Mouse (Mus musculus) gastrocnemius, adult 2 months (tissue): ENCODE results near the gene Pld3. TPM values are rescaled to one million over a fixed set of nuclear protein-coding genes. Genes with fewer than 3 reads are reported as not detected.

Source experiments
- DNase-seq: peaks from one replicate; pipeline ENCODE4 v3.0.0; 2022
- H3K27ac ChIP-seq: fragments of 200-600 bp; 2 replicates; pipeline ENCODE4 v1.8.1; 2022; ENCODE audit warnings: mild to moderate bottlenecking
- H3K4me3 ChIP-seq: fragments of 200-600 bp; 2 replicates; pipeline ENCODE4 v1.8.1; 2022; ENCODE audit warnings: mild to moderate bottlenecking, moderate library complexity
- CTCF ChIP-seq: fragments of 200-600 bp; IDR thresholded peaks from 2 replicates; pipeline ENCODE4 v1.8.1; 2022; ENCODE audit warnings: antibody characterized with exemption, mild to moderate bottlenecking, moderate library complexity
- intact Hi-C: fragments of 180-260 bp; cut with DNase I; formaldehyde crosslinking; loops from one replicate; pipeline ENCODE4 v1.15.1; 2025
- total RNA-seq, 2 experiments: library from RNA; stranded (reverse); gene quantifications; 2 replicates each; pipeline ENCODE4 v1.2.3; 2021

Pld3 gene
- total RNA-seq, 2 experiments from 2014 or later, result 14.5 to 17.2 TPM

DNA sequence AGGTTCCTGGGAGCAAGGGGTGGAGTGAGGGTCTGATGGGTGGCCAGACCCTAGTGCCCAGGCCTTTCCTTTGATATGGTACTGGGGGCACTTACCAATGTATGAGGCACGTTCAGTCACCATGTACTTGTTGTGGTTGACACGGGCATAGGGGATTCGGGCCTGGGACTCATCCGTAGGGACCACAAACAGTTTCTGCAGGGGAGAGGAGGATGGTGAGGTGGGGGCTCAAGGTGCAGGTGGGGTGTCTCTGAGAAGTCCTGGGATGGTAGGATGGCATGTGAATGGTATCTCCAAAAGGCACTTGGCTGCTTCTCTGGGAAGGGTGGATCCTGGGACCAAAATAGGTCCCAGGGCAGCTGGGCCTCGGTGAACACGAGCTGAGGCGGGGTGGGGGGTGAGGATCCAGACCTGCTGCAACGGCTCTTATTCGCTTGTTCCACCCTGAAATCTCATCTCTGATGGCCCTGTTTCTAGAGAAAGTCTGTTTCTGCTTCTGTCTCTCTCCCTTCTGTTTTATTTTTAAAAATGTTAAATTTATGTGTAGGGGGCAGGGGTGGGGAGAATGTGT lies 20.5 kb downstream of the Pld3 start:
- peak; percentile 45 for DNase-seq
- H3K4me3 ChIP-seq, result peak overlapping the region; percentile 11; the same call in 1 of the 2 replicates
- intact Hi-C loops, result no loop called here
- no peak for TF ChIP-seq CTCF
- H3K27ac ChIP-seq, result peak overlapping the region; percentile 71

DNA sequence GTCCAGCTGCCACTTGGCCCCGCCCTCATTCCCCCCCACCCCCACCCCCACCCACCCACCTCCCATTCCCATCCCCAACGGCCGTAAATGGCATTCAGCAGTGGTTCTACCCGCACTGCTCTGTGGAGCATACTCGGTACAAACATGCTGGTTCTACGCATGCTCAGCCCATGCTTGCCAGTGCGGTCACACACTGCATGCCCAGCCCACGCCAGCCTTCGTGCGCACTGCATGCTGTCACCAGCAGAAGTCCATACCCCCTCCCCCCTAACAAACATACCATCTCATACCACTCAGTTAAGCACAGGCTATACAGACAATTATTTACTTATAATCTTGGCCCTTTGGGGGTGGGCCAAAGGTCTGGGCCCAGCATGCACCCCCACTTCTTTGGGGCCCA lies 21.3 kb downstream of the Pld3 start:
- Histone ChIP-seq H3K27ac (peak overlapping the region; percentile 71; the same call in 1 of the 2 replicates), H3K4me3 (no peak overlapping the region)
- TF ChIP-seq CTCF, result no peak
- intact Hi-C loops, result no loop called here
- DNase-seq, result no peak

DNA sequence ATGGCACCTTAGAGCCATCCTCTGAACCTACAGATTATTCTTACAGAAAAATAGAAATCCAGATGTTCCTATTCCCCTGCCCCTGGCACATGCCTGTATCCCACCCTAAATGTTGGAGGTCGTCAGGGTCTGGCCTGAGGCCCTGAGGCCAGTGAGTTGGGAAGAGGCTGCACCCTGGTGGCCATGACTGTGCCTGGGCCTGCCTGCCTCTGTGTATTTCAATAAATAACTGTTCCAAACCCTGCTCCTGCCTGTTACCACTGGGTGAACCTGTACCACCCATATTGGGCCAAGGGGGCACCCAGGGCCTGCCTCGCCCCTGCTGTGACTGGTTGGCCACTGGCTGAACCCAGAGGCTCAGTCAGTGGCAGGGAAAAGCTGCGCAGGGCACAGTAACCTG lies 22.1 kb downstream of the Pld3 start:
- 0 out of 2 replicates have a peak, but pooled peaks have one; percentile 4 for TF ChIP-seq CTCF
- no peak for DNase-seq
- Histone ChIP-seq H3K27ac (no peak overlapping the region), H3K4me3 (no peak overlapping the region)
- intact Hi-C loops, result no loop called here

GRCm38 (mm10) chr7:27529070-27529469 lies 23.9 kb downstream of the Pld3 start:
- intact Hi-C loops, result loop anchor here (5.0 kb wide), 1 partner anchor 52 kb away; no protein-coding TSS in a partner anchor
- TF ChIP-seq CTCF, result no peak
- no peak for DNase-seq
- Histone ChIP-seq H3K27ac (no peak overlapping the region), H3K4me3 (no peak overlapping the region)

DNA sequence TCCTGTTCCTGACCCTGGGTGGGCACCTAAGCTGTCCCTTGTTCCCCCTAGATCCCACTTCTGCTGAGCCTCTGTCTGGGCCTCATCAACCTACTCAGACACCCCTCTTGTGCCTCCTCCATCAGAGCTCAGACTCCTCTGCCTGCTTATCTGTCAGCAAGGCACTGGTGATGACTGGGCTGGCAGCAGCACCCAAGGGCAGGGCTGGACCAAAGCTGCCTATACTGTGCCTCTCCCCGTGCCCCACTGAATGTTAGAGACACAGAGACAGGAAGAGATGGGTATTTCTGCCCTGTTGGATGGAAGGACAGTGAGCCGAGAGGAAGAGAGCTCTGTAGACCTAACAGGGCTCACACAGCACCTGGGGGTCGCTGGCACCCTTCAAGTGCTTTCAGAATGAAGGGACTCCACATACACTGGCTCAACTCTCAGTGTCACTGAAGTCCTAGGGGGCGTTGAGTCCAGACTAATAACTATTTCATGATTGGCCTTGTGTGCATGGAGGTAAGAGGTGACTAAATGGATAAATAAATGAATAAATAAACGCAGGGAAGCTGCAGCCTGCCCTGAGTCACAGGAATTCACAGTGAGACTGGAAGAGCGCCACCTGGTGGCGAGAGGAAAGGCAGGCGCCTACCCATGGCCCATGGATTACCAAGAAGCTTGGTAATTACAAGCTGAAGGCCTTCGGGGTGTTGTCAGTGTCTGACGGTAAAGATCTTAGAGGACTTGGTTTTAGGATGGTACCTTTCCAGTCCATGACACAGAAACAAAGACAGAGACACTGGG lies 26.8 kb downstream of the Pld3 start:
- Histone ChIP-seq H3K4me3 (no peak overlapping the region), H3K27ac (no peak overlapping the region)
- intact Hi-C loops, result loop anchor here (1.0 to 5.0 kb wide), 3 partner anchors 17 to 190 kb away; no protein-coding TSS in a partner anchor
- TF ChIP-seq CTCF, result no peak; the same call in none of the 2 replicates
- DNase-seq, result peak; percentile 83

DNA sequence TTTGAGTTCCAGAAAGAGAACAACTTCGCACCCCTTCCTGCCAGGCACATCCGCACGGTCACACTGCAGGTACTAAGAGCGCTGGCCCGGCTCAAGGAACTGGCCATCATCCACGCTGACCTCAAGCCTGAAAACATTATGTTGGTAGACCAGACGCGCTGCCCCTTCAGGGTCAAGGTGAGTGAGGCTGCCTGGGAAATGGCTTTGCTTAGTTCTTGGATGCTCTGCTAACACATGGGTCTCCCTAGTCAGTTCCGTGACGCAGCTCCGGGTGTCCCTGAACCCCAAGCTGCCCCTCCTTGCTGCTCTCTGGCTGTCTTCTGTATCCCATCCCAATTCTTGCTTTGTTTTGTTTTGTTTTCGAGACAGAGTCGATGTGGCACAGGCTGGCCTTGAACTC lies 29.2 kb downstream of the Pld3 start:
- no peak for DNase-seq
- H3K27ac ChIP-seq, result no peak overlapping the region
- no peak for TF ChIP-seq CTCF
- H3K4me3 ChIP-seq, result no peak overlapping the region
- intact Hi-C loops, result no loop called here

- Histone ChIP-seq H3K4me3 (no peak within 1 kb of the TSS), H3K27ac (no peak within 1 kb of the TSS)
- DNase-seq, result no peak
- intact Hi-C loops, result no loop called here
- no peak for TF ChIP-seq CTCF
Observed at GRCm38 (mm10) chr7:27522967-27523366, 30.1 kb downstream of the Pld3 start, which contains the start of gene Hipk4. Gene Hipk4 (plus strand): TSS chr7:27523267.

- TF ChIP-seq CTCF, result no peak
- intact Hi-C loops, result no loop called here
- Histone ChIP-seq H3K27ac (no peak overlapping the region), H3K4me3 (no peak overlapping the region)
- no peak for DNase-seq
Observed at GRCm38 (mm10) chr7:27520599-27520998, 32.4 kb downstream of the Pld3 start.

- no peak overlapping the region for H3K27ac ChIP-seq
- intact Hi-C loops, result no loop called here
- no peak overlapping the region for H3K4me3 ChIP-seq
- no peak for DNase-seq
- TF ChIP-seq CTCF, result peak; percentile 28
Observed at GRCm38 (mm10) chr7:27520104-27520503, 32.9 kb downstream of the Pld3 start.

DNA sequence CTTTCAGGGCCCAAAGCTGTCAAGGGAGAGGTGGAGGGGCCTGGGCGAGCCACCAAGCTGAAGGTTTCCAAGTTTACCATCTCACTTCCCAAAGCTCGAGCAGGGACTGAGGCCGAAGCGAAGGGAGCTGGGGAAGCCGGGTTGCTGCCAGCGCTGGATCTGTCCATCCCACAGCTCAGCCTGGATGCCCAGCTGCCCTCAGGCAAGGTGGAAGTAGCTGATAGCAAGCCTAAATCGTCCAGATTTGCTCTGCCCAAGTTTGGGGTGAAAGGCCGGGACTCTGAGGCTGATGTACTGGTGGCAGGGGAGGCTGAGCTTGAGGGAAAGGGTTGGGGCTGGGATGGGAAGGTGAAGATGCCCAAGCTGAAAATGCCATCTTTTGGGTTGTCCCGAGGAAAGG lies 34.7 kb downstream of the Pld3 start:
- Histone ChIP-seq H3K27ac (no peak overlapping the region), H3K4me3 (no peak overlapping the region)
- no peak for DNase-seq
- no peak for TF ChIP-seq CTCF
- intact Hi-C loops, result no loop called here

- Histone ChIP-seq H3K4me3 (no peak overlapping the region), H3K27ac (no peak overlapping the region)
- TF ChIP-seq CTCF, result no peak
- DNase-seq, result no peak
- intact Hi-C loops, result no loop called here
Observed at GRCm38 (mm10) chr7:27514961-27515360, 38.1 kb downstream of the Pld3 start.

DNA sequence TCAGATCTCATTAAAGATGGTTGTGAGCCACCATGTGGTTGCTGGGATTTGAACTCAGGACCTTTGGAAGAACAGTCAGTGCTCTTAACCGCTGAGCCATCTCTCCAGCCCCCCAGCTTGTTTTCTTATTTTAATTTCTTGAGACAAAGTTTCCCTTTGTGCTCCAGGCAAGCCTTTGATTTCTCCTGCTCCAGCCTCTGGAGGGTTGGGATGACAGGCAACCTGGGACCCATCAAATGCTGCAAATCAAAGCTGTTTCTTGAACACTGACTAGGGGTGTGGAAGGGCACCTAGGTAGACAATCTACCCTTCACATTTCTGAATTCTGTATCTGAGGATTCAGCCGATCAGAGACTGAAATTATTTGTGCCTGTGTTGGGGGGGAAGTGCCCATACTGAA lies 42.2 kb downstream of the Pld3 start:
- no peak for TF ChIP-seq CTCF
- intact Hi-C loops, result no loop called here
- DNase-seq, result no peak
- Histone ChIP-seq H3K4me3 (no peak overlapping the region), H3K27ac (no peak overlapping the region)

DNA sequence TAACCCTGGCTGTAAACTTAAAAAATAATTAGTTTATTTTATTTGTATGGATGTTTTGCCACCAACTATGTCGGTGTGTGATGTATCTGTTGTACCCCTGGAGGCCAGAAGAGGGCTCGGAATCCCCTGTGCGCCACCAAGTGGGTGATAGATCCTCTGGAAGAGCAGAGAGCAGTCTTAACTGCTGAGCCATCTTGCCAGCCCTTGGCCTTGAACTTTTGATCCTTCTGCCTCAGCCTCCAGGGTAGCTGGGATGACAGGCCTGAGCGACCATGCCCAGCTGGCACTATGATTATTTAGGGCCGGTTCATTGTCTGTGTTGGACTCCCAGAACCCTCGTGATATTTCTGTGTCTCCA lies 44.4 kb downstream of the Pld3 start:
- TF ChIP-seq CTCF, result peak; percentile 80
- H3K27ac ChIP-seq, result peak overlapping the region; percentile 97
- peak overlapping the region; percentile 87 for H3K4me3 ChIP-seq
- intact Hi-C loops, result loop anchor here (2.0 kb wide), 1 partner anchor 18 kb away; no protein-coding TSS in a partner anchor
- peak; percentile 73 for DNase-seq
